In genomic region chr10:127341891-127342639, GRCm38 (mm10) we compare ENCODE assay signal across 8 mouse cellular contexts. TPM values are rescaled to one million over a fixed set of nuclear protein-coding genes. Genes with fewer than 3 reads are reported as not detected.
A peak's percentile ranks its signal among the peaks of the same experiment; 100 is the strongest.
DNase-seq lines count a peak whose midpoint lies in the region; ATAC-seq and TF ChIP-seq lines count a peak whose summit lies in the region.

Gli1 (minus strand) TSS chr10:127341974.

- DNase-seq in CD8-positive naive resting alpha-beta T cell, adult 2 months (ENCODE audit: low read depth in 2 of 2, low spot score in 2 of 2): peak; percentile 74 to 86
- DNase-seq in fibroblast of lung, adult 2 months (ENCODE audit: low read depth): peak; percentile 62
- DNase-seq in kidney, postnatal 14 days: peak; percentile 81
- DNase-seq in liver, postnatal 0 days: peak; percentile 88
- DNase-seq in testis, postnatal 10 days (ENCODE audit: low spot score): peak; percentile 95

- H3K36me3 ChIP-seq in heart, embryonic 15.5 days: no peaks in the 10 kb centered on the region
- no peaks in the 10 kb centered on the region for H3K36me3 ChIP-seq in liver, postnatal 0 days (replicated peaks; ENCODE audit: insufficient read depth, low read length)
- H3K36me3 ChIP-seq in neural tube, embryonic 15.5 days: no peaks in the 10 kb centered on the region

- peak within 1 kb of the TSS; percentile 98 for H3K4me2 ChIP-seq in heart, embryonic 15.5 days
- H3K4me2 ChIP-seq in liver, postnatal 0 days (ENCODE audit: low read depth, low read length): peak within 1 kb of the TSS; percentile 62
- peak within 1 kb of the TSS; percentile 67 for H3K4me2 ChIP-seq in neural tube, embryonic 15.5 days

- H3K4me3 ChIP-seq in brown adipose tissue, adult 24 weeks (ENCODE audit: insufficient read depth, low read depth, low read length): peak within 1 kb of the TSS; percentile 52
- peak within 1 kb of the TSS; percentile 59 for H3K4me3 ChIP-seq in heart, embryonic 15.5 days
- H3K4me3 ChIP-seq in liver, postnatal 0 days (ENCODE audit: low read depth, low read length): peak within 1 kb of the TSS; percentile 24
- peak within 1 kb of the TSS; percentile 39 for H3K4me3 ChIP-seq in neural tube, embryonic 15.5 days (replicated peaks)

- peak; percentile 35; the same call in 1 of the 2 replicates for ATAC-seq in heart, embryonic 15.5 days (replicated peaks; ENCODE audit: insufficient number of reproducible peaks, insufficient read depth, low FRiP score, low read depth)
- peak; percentile 63 for ATAC-seq in liver, postnatal 0 days
- ATAC-seq in neural tube, embryonic 15.5 days (ENCODE audit: low FRiP score): peak; percentile 30; the same call in 1 of the 2 replicates

- H3K9me3 ChIP-seq in heart, embryonic 15.5 days (replicated peaks): no peaks in the 10 kb centered on the region
- H3K9me3 ChIP-seq in liver, postnatal 0 days (ENCODE audit: low read length): no peaks in the 10 kb centered on the region
- no peaks in the 10 kb centered on the region for H3K9me3 ChIP-seq in neural tube, embryonic 15.5 days (replicated peaks)

- peak; percentile 93 for TF ChIP-seq CTCF in liver, postnatal 0 days (IDR thresholded peaks at IDR 0.05; ENCODE audit: low read depth)

- no peaks in the 10 kb centered on the region for H3K4me1 ChIP-seq in brown adipose tissue, adult 24 weeks (ENCODE audit: control insufficient read depth, insufficient read depth, insufficient read length, low read length)
- H3K4me1 ChIP-seq in heart, embryonic 15.5 days (replicated peaks): peaks cover 36% of the 10 kb centered on the region
- H3K4me1 ChIP-seq in liver, postnatal 0 days (ENCODE audit: insufficient read depth): peaks cover 18% of the 10 kb centered on the region
- H3K4me1 ChIP-seq in neural tube, embryonic 15.5 days: peaks cover 38% of the 10 kb centered on the region

- H3K9ac ChIP-seq in heart, embryonic 15.5 days: 0 out of 2 replicates have a peak within 1 kb of the TSS, but pooled peaks have one; percentile 22
- no peak within 1 kb of the TSS for H3K9ac ChIP-seq in liver, postnatal 0 days (replicated peaks)
- 0 out of 2 replicates have a peak within 1 kb of the TSS, but pooled peaks have one; percentile 28 for H3K9ac ChIP-seq in neural tube, embryonic 15.5 days (replicated peaks)

- no peak within 1 kb of the TSS for H3K27ac ChIP-seq in brown adipose tissue, adult 24 weeks (replicated peaks; ENCODE audit: low read depth, low read length)
- 0 out of 2 replicates have a peak within 1 kb of the TSS, but pooled peaks have one; percentile 1 for H3K27ac ChIP-seq in heart, embryonic 15.5 days
- no peak within 1 kb of the TSS for H3K27ac ChIP-seq in liver, postnatal 0 days (ENCODE audit: low read depth)
- peak within 1 kb of the TSS; percentile 72 for H3K27ac ChIP-seq in neural tube, embryonic 15.5 days (replicated peaks)

- TF ChIP-seq EP300 in liver, postnatal 0 days (IDR thresholded peaks at IDR 0.05; ENCODE audit: low read depth): no peak

- under 1% methylated on average over 29 of the region's 29 CpGs for WGBS in heart, embryonic 15.5 days
- under 1% methylated on average over 29 of the region's 29 CpGs for WGBS in liver, postnatal 0 days (ENCODE audit: insufficient replicate concordance)
- WGBS in neural tube, embryonic 15.5 days: under 1% methylated on average over 29 of the region's 29 CpGs

- H3K27me3 ChIP-seq in heart, embryonic 15.5 days: peaks cover 35% of the 10 kb centered on the region
- H3K27me3 ChIP-seq in liver, postnatal 0 days (ENCODE audit: insufficient read depth, low read length): peaks cover 38% of the 10 kb centered on the region
- H3K27me3 ChIP-seq in neural tube, embryonic 15.5 days (replicated peaks): peaks cover 32% of the 10 kb centered on the region

RNA-seq across cellular contexts. Expression of gene Gli1, which starts in this region (rescaled TPM):
- 0.79 TPM in 1 of 2 replicates, not detected in the other for polyA plus RNA-seq in brown adipose tissue, adult 24 weeks (2012; ENCODE audit: insufficient read depth, insufficient read length, missing spikeins)
- polyA plus RNA-seq in heart, embryonic 15.5 days (2015; fragmentation: Nextera tagmentation; extraction: Ambion mirVana): 0.58 and 1.5 TPM in 2 replicates
- polyA plus RNA-seq in liver, postnatal 0 days (2015; fragmentation: Nextera tagmentation; extraction: Ambion mirVana): 0.04 TPM in 2 replicates
- 1.8 and 2.7 TPM in 2 replicates for polyA plus RNA-seq in neural tube, embryonic 15.5 days (2015; fragmentation: Nextera tagmentation; extraction: Ambion mirVana)

Comparison
In these comparisons a context has a peak if more than half of its experiments do, and no peak if none do; other contexts are left out.
1. Peak in DNase-seq, ATAC-seq, H3K4me3 ChIP-seq and H3K4me2 ChIP-seq in liver, postnatal 0 days; RNA of the gene not detected or under 1 TPM.
2. H3K27ac ChIP-seq: peak in heart, embryonic 15.5 days (single experiment) and neural tube, embryonic 15.5 days (single experiment); none in brown adipose tissue, adult 24 weeks (single experiment) and liver, postnatal 0 days (single experiment).
3. Peak in every context shown above with its lines, with median percentiles within 50 percentile points of each other: DNase-seq, H3K4me3 ChIP-seq, ATAC-seq and H3K4me2 ChIP-seq.